Mouse (Mus musculus): Measurements from ENCODE around the gene Ptprn. TPM values are rescaled to one million over a fixed set of nuclear protein-coding genes. Genes with fewer than 3 reads are reported as not detected.

Ptprn gene
- total RNA-seq, 1 experiment from 2014 or later, result 0.14 TPM

GRCm38 (mm10) chr1:75208967-75209678 lies 55.2 kb downstream of the Ptprn start:
- 0 out of 2 replicates have a peak, but pooled peaks have one; percentile 13 for ATAC-seq (replicated peaks; ENCODE audit: low read depth, poor library complexity, severe bottlenecking)

GRCm38 (mm10) chr1:75201236-75201635 lies 63.1 kb downstream of the Ptprn start:
- ATAC-seq (replicated peaks; ENCODE audit: low read depth, poor library complexity, severe bottlenecking), result no peak

Other genes with a start within 250 kb of the Ptprn start
- 2.7 and 6.6 TPM in 2 replicates for gene Nhej1, start 139.3 kb downstream of the Ptprn start, total RNA-seq (2017)
- not detected in 2 replicates for gene Slc23a3, start 130.6 kb downstream of the Ptprn start, total RNA-seq (2017)
- 37.0 and 38.3 TPM in 2 replicates for gene Cnppd1, start 121.8 kb downstream of the Ptprn start, total RNA-seq (2017)
- 45.8 and 60.1 TPM in 2 replicates for gene Retreg2, start 121.7 kb downstream of the Ptprn start, total RNA-seq (2017)
- gene Zfand2b, start 95.9 kb downstream of the Ptprn start, total RNA-seq (2017), result 12.7 and 21.8 TPM in 2 replicates
- gene Abcb6, start 84.1 kb downstream of the Ptprn start, total RNA-seq (2017), result 17.8 and 22.9 TPM in 2 replicates
- 13.1 and 17.3 TPM in 2 replicates for gene Ankzf1, start 72.4 kb downstream of the Ptprn start, total RNA-seq (2017)
- 6.8 and 8.5 TPM in 2 replicates for gene Atg9a, start 72.3 kb downstream of the Ptprn start, total RNA-seq (2017)
- 7.5 and 13.1 TPM in 2 replicates for gene Glb1l, start 53.7 kb downstream of the Ptprn start, total RNA-seq (2017)
- 60.9 and 92.2 TPM in 2 replicates for gene Stk16, start 53.7 kb downstream of the Ptprn start, total RNA-seq (2017)
- gene Tuba4a, start 44.6 kb downstream of the Ptprn start, total RNA-seq (2017), result 156 and 186 TPM in 2 replicates
- 1.1 TPM in 1 of 2 replicates, not detected in the other for gene A630095N17Rik, start 32.4 kb downstream of the Ptprn start, total RNA-seq (2017)
- 5.9 and 9.5 TPM in 2 replicates for gene Dnajb2, start 28.1 kb downstream of the Ptprn start, total RNA-seq (2017)
- not detected in 2 replicates for gene Resp18, start 13.9 kb upstream of the Ptprn start, total RNA-seq (2017)
- gene Dnpep, start 53.5 kb upstream of the Ptprn start, total RNA-seq (2017), result 28.7 and 37.5 TPM in 2 replicates
- not detected in 2 replicates for gene Des, start 95.8 kb upstream of the Ptprn start, total RNA-seq (2017)
- not detected in 2 replicates for gene Speg, start 110.8 kb upstream of the Ptprn start, total RNA-seq (2017)
- 61.7 and 73.9 TPM in 2 replicates for gene Gmppa, start 171.4 kb upstream of the Ptprn start, total RNA-seq (2017)
- not detected in 2 replicates for gene Asic4, start 185.9 kb upstream of the Ptprn start, total RNA-seq (2017)
- 0.92 and 2.1 TPM in 2 replicates for gene Chpf, start 214.8 kb upstream of the Ptprn start, total RNA-seq (2017)
- gene Tmem198, start 215.0 kb upstream of the Ptprn start, total RNA-seq (2017), result 0.32 TPM in 1 of 2 replicates, not detected in the other
- 1.4 and 2.7 TPM in 2 replicates for gene Obsl1, start 241.9 kb upstream of the Ptprn start, total RNA-seq (2017)
- not detected in 2 replicates for gene Inha, start 242.6 kb upstream of the Ptprn start, total RNA-seq (2017)

Data from common myeloid progenitor, adult 5-6 weeks (primary cell).